Mouse (Mus musculus) bone marrow macrophage, adult 2 months (primary cell): Measurements from ENCODE around the gene Dpagt1. TPM values are rescaled to one million over a fixed set of nuclear protein-coding genes. Genes with fewer than 3 reads are reported as not detected.
"Not testable (repeated sequence)": the region's sequence is repeated elsewhere in the genome, so short reads cannot be mapped to it uniquely, and the experiment has no call there.

Experiments
- H3K27ac ChIP-seq: 2 replicates; pipeline ENCODE4 v1.5.1; 2012; ENCODE audit warnings: low read depth, low read length; ENCODE audit not compliant: insufficient read depth
- H3K4me1 ChIP-seq: 2 replicates; pipeline ENCODE4 v1.6.1; 2012; ENCODE audit warnings: low read length; ENCODE audit not compliant: control insufficient read depth, insufficient read depth
- H3K4me3 ChIP-seq: 2 replicates; pipeline ENCODE4 v1.5.1; 2012; ENCODE audit warnings: mild to moderate bottlenecking, low read length, moderate library complexity; ENCODE audit not compliant: insufficient read depth
- CTCF ChIP-seq: IDR thresholded peaks from 2 replicates; pipeline ENCODE4 v1.5.1; 2012; ENCODE audit warnings: low read depth, mild to moderate bottlenecking, low read length, moderate library complexity
- POLR2A ChIP-seq: IDR thresholded peaks from 2 replicates; pipeline ENCODE4 v1.6.1; 2012; ENCODE audit warnings: mild to moderate bottlenecking, low read depth, low read length, borderline replicate concordance
- polyA plus RNA-seq: library from polyadenylated mRNA; stranded (reverse); fragments of >200 nt; gene quantifications from 2 replicates; pipeline ENCODE4 v1.2.4, GENCODE M21; 2012; ENCODE audit not compliant: missing spikeins, insufficient read depth, insufficient read length

Gene Dpagt1
- polyA plus RNA-seq, 1 experiment = 49.6 TPM

- TF ChIP-seq POLR2A (no peak; the same call in 1 of the 2 replicates), CTCF (no peak)
- H3K4me1 ChIP-seq = peaks cover 11% of the 10 kb centered on the region
- peak overlapping the region; percentile 76 for H3K27ac ChIP-seq
- H3K4me3 ChIP-seq = peak overlapping the region; percentile 68
Observed at GRCm38 (mm10) chr9:44327064-44327711, 1.4 kb downstream of the Dpagt1 start.

DNA sequence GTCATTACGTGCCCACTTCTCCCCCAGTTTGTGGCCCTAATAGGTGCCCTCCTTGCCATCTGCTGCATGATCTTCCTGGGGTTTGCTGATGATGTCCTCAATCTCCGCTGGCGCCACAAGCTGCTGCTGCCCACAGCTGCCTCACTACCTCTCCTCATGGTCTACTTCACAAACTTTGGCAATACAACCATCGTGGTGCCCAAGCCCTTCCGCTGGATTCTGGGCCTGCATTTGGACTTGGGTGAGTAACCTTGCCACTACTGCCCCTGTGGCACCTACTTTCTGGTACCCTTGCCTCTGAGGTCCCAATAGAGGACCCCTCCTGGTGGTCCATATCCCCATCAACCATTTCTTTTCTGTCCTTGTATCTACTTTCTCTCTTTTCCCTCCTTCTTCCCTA lies 2.1 kb downstream of the Dpagt1 start:
- H3K4me1 ChIP-seq = peaks cover 8% of the 10 kb centered on the region
- no peak overlapping the region for H3K27ac ChIP-seq
- H3K4me3 ChIP-seq = peak overlapping the region; percentile 68
- no peak for TF ChIP-seq CTCF
- no peak for TF ChIP-seq POLR2A

GRCm38 (mm10) chr9:44330736-44331135 lies 4.9 kb downstream of the Dpagt1 start:
- Histone ChIP-seq H3K4me1 (peaks cover 6% of the 10 kb centered on the region), H3K4me3 (no peak overlapping the region), H3K27ac (no peak overlapping the region)
- TF ChIP-seq CTCF (no peak), POLR2A (no peak)

DNA sequence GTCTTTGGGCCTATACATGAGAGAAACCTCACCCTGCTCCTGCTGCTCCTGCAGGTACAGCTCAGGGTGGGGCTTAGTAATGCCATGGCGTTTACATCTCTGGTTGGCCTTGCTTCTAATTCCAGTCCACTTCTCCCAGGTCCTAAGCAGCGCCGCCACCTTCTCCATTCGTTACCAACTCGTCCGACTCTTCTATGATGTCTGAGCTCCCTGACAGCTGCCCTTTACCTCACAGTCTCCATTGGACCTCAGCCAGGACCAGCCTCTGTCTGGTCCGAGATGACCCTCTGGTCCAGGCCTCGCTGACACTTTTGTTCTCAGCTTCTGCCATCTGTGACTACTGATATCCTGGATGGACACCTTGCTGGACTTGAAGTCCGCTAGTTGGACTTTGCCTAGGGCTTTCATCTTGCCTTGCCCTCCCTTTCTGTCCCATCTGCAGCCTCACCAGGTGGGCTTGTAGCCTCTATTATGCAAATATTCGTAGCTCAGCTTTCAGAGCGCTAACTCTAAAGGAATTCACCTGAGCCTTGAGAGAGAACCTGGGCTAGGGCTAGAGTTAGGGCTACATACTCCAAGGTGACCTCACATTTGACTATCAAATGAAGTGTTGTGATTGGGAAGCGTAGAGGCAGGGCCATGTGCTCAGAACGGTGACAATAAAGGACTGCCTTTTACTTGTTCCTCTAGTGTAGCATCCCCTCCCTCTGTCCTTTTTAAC lies 7.3 kb downstream of the Dpagt1 start:
- Histone ChIP-seq H3K4me3 (no peak overlapping the region), H3K27ac (no peak overlapping the region), H3K4me1 (peaks cover 9% of the 10 kb centered on the region)
- TF ChIP-seq CTCF (no peak), POLR2A (no peak)

- Histone ChIP-seq H3K4me1 (peaks cover 9% of the 10 kb centered on the region), H3K4me3 (peak within 1 kb of the TSS; percentile 81), H3K27ac (peak within 1 kb of the TSS; percentile 59)
- TF ChIP-seq POLR2A (peak; percentile 99), CTCF (no peak)
Observed at GRCm38 (mm10) chr9:44334396-44335330, 8.8 kb downstream of the Dpagt1 start, which contains the start of gene H2afx. Gene H2afx (plus strand): TSS chr9:44334694.

DNA sequence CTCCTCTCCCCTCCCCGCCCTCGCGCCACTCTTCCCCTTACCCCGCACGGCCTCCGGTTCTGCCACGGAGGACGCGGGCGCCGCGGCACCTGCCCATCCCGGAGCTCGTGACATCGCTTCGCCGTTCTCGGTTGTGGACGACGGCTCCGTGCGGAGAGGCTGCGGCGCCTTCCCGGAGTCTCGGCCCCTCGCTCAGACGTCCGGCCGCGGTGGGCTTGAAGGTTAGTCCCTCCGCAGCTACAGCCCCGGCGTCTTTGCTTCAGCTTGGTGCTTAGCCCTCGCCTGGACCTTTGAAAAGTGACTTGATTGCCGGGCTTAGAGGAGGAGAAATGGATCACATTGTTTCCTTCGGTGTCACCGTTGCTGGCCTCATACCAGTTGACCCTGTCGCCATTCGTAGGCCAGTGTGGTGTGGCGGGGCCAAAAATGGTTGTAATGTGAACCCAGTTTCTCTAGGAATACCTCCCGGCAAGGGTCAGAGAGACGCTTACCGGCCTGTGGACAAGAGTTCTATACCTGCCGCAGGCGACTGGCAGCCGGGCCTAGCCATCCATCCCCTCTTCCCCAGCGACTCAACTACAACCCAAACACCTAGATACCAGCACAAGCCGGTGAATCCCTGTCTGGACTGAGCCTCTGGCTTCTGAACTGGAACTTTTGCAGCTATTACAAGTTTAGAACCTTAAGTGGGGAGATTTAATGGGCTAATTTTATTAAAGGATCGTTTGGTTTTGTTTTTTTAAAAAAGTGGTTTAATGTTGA lies 9.7 kb downstream of the Dpagt1 start:
- no peak for TF ChIP-seq POLR2A
- TF ChIP-seq CTCF = no peak
- H3K4me3 ChIP-seq = peak overlapping the region; percentile 81
- H3K27ac ChIP-seq = peak overlapping the region; percentile 59
- H3K4me1 ChIP-seq = peaks cover 9% of the 10 kb centered on the region

GRCm38 (mm10) chr9:44336093-44336406 lies 10.2 kb downstream of the Dpagt1 start:
- TF ChIP-seq CTCF = no peak
- no peak overlapping the region for H3K27ac ChIP-seq

DNA sequence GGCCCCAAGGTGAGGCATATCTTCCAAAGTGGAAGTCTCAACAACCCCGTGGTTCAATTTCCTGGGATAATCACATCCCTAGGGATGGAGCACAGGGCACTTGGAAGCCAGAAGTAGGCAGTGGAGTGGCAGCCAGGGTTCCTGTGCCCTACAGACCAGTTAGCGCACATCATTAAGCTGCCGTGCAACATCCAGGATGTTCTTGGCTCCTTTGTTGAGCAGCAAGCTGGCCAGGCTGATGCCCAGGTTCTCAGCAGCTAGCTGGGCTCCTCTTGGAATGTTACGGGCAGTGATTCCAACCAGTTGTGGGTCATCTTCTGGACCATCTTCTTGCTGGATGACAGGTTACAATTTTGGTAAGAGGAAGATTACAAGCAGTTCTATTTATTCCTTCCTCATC lies 10.7 kb downstream of the Dpagt1 start:
- H3K27ac ChIP-seq, H3K4me1 ChIP-seq: not testable (repeated sequence)
- peak overlapping the region; percentile 44 for H3K4me3 ChIP-seq

More at GRCm38 (mm10) chr9:44336093-44336406, 10.2 kb downstream of the Dpagt1 start:
- Histone ChIP-seq H3K4me3 (peak overlapping the region; percentile 81), H3K4me1 (peaks cover 9% of the 10 kb centered on the region)

DNA sequence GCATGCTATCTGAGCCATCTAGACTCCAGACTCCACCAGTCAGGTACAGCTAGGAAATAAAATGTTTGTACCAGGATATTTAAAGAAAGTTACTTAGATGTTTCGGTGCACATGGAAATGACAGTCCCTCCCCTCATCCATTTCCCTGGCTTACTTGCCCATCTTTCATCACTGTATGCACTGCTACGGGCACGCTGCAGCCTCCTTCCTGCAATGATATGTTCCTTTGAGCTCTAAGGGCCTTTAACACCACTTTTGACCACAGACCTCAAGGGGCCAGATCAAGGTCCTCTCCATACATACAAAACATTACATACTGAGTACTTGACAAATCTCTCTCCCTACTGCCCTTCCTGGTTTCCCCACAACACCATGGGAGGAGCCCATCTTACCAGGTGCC lies 11.1 kb downstream of the Dpagt1 start:
- peak overlapping the region; percentile 44 for H3K4me3 ChIP-seq
- H3K27ac ChIP-seq = no peak overlapping the region
- TF ChIP-seq CTCF (no peak), POLR2A (no peak)
- H3K4me1 ChIP-seq = peaks cover 9% of the 10 kb centered on the region
